Mouse (Mus musculus): ENCODE results near the gene Olfr370. TPM values are rescaled to one million over a fixed set of nuclear protein-coding genes. Genes with fewer than 3 reads are reported as not detected.

Olfr370 gene
- polyA plus RNA-seq, 1 experiment from 2014 or later = not detected

GRCm38 (mm10) chr8:83578131-83579055 is 42.8 kb downstream of the Olfr370 start:
- no peak overlapping the region for H3K4me2 ChIP-seq (ENCODE audit: low read depth, low read length, severe bottlenecking)
- H3K4me3 ChIP-seq (ENCODE audit: low read depth, low read length) = no peak overlapping the region
- ATAC-seq (replicated peaks; ENCODE audit: low FRiP score) = no peak
- no peak overlapping the region for H3K27ac ChIP-seq (ENCODE audit: low read depth, low read length)
- H3K27me3 ChIP-seq (ENCODE audit: control insufficient read depth, insufficient read depth, low read length) = no peaks in the 10 kb centered on the region
- no peaks in the 10 kb centered on the region for H3K36me3 ChIP-seq (ENCODE audit: control insufficient read depth, insufficient read depth, low read length)
- peak; percentile 48 for DNase-seq (ENCODE audit: low spot score)
- H3K4me1 ChIP-seq (replicated peaks; ENCODE audit: control insufficient read depth, insufficient read depth, low read length) = 0 out of 2 replicates have a peak, but pooled peaks cover 4% of the 10 kb centered on the region
- H3K9ac ChIP-seq (ENCODE audit: low read length) = no peak overlapping the region
- H3K9me3 ChIP-seq (ENCODE audit: control insufficient read depth, low read length) = no peaks in the 10 kb centered on the region
- 79% methylated on average over 17 of the region's 17 CpGs for WGBS

GRCm38 (mm10) chr8:83579676-83580075 is 44.1 kb downstream of the Olfr370 start:
- Histone ChIP-seq H3K36me3 (ENCODE audit: control insufficient read depth, insufficient read depth, low read length) (no peaks in the 10 kb centered on the region), H3K27me3 (ENCODE audit: control insufficient read depth, insufficient read depth, low read length) (no peaks in the 10 kb centered on the region), H3K9ac (ENCODE audit: low read length) (no peak overlapping the region), H3K4me1 (replicated peaks; ENCODE audit: control insufficient read depth, insufficient read depth, low read length) (0 out of 2 replicates have a peak, but pooled peaks cover 4% of the 10 kb centered on the region), H3K9me3 (ENCODE audit: control insufficient read depth, low read length) (no peaks in the 10 kb centered on the region), H3K4me2 (ENCODE audit: low read depth, low read length, severe bottlenecking) (no peak overlapping the region), H3K4me3 (ENCODE audit: low read depth, low read length) (no peak overlapping the region), H3K27ac (ENCODE audit: low read depth, low read length) (no peak overlapping the region)
- peak; percentile 50 for DNase-seq (ENCODE audit: low spot score)
- ATAC-seq (replicated peaks; ENCODE audit: low FRiP score) = no peak
- 91% methylated on average over 8 of the region's 8 CpGs for WGBS

DNA sequence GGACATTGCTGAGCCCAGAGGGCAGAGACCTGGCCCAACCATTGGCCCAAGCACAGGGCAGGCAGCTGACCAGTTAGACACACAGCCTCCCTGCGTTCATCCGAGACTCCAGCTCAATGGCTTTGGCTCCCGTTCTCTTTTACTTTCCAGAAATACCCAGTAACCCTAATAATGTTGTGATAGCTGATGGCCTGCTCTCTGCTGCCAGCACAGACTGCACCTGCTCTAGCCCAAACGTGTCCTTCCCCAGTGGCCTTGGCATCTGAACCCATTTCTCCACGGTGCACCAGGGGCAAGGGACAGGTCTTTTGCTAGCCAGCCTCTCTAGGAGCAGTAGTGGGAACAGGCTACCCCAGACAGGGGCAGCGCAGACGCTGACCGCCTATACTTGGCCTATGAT is 45.2 kb downstream of the Olfr370 start:
- WGBS = 92% methylated on average over 8 of the region's 8 CpGs
- Histone ChIP-seq H3K36me3 (ENCODE audit: control insufficient read depth, insufficient read depth, low read length) (no peaks in the 10 kb centered on the region), H3K4me1 (replicated peaks; ENCODE audit: control insufficient read depth, insufficient read depth, low read length) (0 out of 2 replicates have a peak, but pooled peaks cover 4% of the 10 kb centered on the region), H3K4me2 (ENCODE audit: low read depth, low read length, severe bottlenecking) (no peak overlapping the region), H3K27me3 (ENCODE audit: control insufficient read depth, insufficient read depth, low read length) (no peaks in the 10 kb centered on the region), H3K4me3 (ENCODE audit: low read depth, low read length) (no peak overlapping the region), H3K9me3 (ENCODE audit: control insufficient read depth, low read length) (no peaks in the 10 kb centered on the region), H3K27ac (ENCODE audit: low read depth, low read length) (no peak overlapping the region), H3K9ac (ENCODE audit: low read length) (no peak overlapping the region)
- ATAC-seq (replicated peaks; ENCODE audit: low FRiP score) = no peak
- DNase-seq (ENCODE audit: low spot score) = no peak

DNA sequence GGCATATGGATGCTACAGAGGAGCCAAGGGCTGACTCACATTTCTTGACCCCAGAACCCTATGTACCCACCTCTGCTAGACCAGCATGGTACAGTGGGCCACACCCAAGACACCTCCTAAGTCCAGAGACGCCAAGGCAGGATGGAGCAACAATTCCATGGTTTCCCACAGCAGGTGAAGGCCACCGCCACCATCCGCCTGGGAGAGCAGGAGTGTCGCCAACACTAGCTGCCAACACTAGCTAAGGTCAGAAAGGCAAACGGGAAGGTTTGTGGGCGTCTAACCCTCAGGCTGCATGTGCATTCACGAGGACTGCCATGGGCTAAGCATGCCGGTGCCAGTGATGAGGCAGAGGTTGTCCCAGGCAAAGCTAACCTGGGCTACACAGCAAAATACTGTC is 46.6 kb downstream of the Olfr370 start:
- Histone ChIP-seq H3K27me3 (ENCODE audit: control insufficient read depth, insufficient read depth, low read length) (no peaks in the 10 kb centered on the region), H3K4me1 (replicated peaks; ENCODE audit: control insufficient read depth, insufficient read depth, low read length) (0 out of 2 replicates have a peak, but pooled peaks cover 4% of the 10 kb centered on the region), H3K27ac (ENCODE audit: low read depth, low read length) (no peak overlapping the region), H3K9ac (ENCODE audit: low read length) (no peak overlapping the region), H3K4me3 (ENCODE audit: low read depth, low read length) (no peak overlapping the region), H3K9me3 (ENCODE audit: control insufficient read depth, low read length) (no peaks in the 10 kb centered on the region), H3K4me2 (ENCODE audit: low read depth, low read length, severe bottlenecking) (no peak overlapping the region), H3K36me3 (ENCODE audit: control insufficient read depth, insufficient read depth, low read length) (no peaks in the 10 kb centered on the region; the same call in 1 of the 2 replicates)
- ATAC-seq (replicated peaks; ENCODE audit: low FRiP score) (no peak), DNase-seq (ENCODE audit: low spot score) (no peak)
- WGBS = 91% methylated on average over 8 of the region's 8 CpGs

GRCm38 (mm10) chr8:83583236-83583635 is 47.7 kb downstream of the Olfr370 start:
- WGBS = 89% methylated on average over 15 of the region's 15 CpGs
- Histone ChIP-seq H3K9me3 (ENCODE audit: control insufficient read depth, low read length) (no peaks in the 10 kb centered on the region), H3K4me2 (ENCODE audit: low read depth, low read length, severe bottlenecking) (no peak overlapping the region), H3K9ac (ENCODE audit: low read length) (no peak overlapping the region), H3K27ac (ENCODE audit: low read depth, low read length) (no peak overlapping the region), H3K36me3 (ENCODE audit: control insufficient read depth, insufficient read depth, low read length) (no peaks in the 10 kb centered on the region; the same call in 1 of the 2 replicates), H3K4me3 (ENCODE audit: low read depth, low read length) (no peak overlapping the region), H3K27me3 (ENCODE audit: control insufficient read depth, insufficient read depth, low read length) (no peaks in the 10 kb centered on the region), H3K4me1 (replicated peaks; ENCODE audit: control insufficient read depth, insufficient read depth, low read length) (0 out of 2 replicates have a peak, but pooled peaks cover 2% of the 10 kb centered on the region)
- DNase-seq (ENCODE audit: low spot score) (no peak), ATAC-seq (replicated peaks; ENCODE audit: low FRiP score) (no peak)

GRCm38 (mm10) chr8:83584771-83585170 is 49.2 kb downstream of the Olfr370 start:
- H3K36me3 ChIP-seq (ENCODE audit: control insufficient read depth, insufficient read depth, low read length) = no peaks in the 10 kb centered on the region; the same call in 1 of the 2 replicates
- no peak overlapping the region for H3K9ac ChIP-seq (ENCODE audit: low read length)
- H3K9me3 ChIP-seq (ENCODE audit: control insufficient read depth, low read length) = no peaks in the 10 kb centered on the region
- DNase-seq (ENCODE audit: low spot score) = no peak
- H3K27ac ChIP-seq (ENCODE audit: low read depth, low read length) = no peak overlapping the region
- no peak for ATAC-seq (replicated peaks; ENCODE audit: low FRiP score)
- 95% methylated on average over 1 of the region's 1 CpGs for WGBS
- no peaks in the 10 kb centered on the region for H3K4me1 ChIP-seq (replicated peaks; ENCODE audit: control insufficient read depth, insufficient read depth, low read length)
- H3K27me3 ChIP-seq (ENCODE audit: control insufficient read depth, insufficient read depth, low read length) = no peaks in the 10 kb centered on the region
- no peak overlapping the region for H3K4me3 ChIP-seq (ENCODE audit: low read depth, low read length)
- no peak overlapping the region for H3K4me2 ChIP-seq (ENCODE audit: low read depth, low read length, severe bottlenecking)

GRCm38 (mm10) chr8:83585333-83585732 is 49.8 kb downstream of the Olfr370 start:
- ATAC-seq (replicated peaks; ENCODE audit: low FRiP score) (no peak), DNase-seq (ENCODE audit: low spot score) (no peak)
- no peaks in the 10 kb centered on the region for H3K27me3 ChIP-seq (ENCODE audit: control insufficient read depth, insufficient read depth, low read length)
- no peak overlapping the region for H3K27ac ChIP-seq (ENCODE audit: low read depth, low read length)
- H3K4me1 ChIP-seq (replicated peaks; ENCODE audit: control insufficient read depth, insufficient read depth, low read length) = no peaks in the 10 kb centered on the region
- no peak overlapping the region for H3K4me3 ChIP-seq (ENCODE audit: low read depth, low read length)
- 84% methylated on average over 3 of the region's 3 CpGs for WGBS
- H3K4me2 ChIP-seq (ENCODE audit: low read depth, low read length, severe bottlenecking) = no peak overlapping the region
- no peak overlapping the region for H3K9ac ChIP-seq (ENCODE audit: low read length)
- H3K9me3 ChIP-seq (ENCODE audit: control insufficient read depth, low read length) = no peaks in the 10 kb centered on the region
- H3K36me3 ChIP-seq (ENCODE audit: control insufficient read depth, insufficient read depth, low read length) = no peaks in the 10 kb centered on the region; the same call in 1 of the 2 replicates

DNA sequence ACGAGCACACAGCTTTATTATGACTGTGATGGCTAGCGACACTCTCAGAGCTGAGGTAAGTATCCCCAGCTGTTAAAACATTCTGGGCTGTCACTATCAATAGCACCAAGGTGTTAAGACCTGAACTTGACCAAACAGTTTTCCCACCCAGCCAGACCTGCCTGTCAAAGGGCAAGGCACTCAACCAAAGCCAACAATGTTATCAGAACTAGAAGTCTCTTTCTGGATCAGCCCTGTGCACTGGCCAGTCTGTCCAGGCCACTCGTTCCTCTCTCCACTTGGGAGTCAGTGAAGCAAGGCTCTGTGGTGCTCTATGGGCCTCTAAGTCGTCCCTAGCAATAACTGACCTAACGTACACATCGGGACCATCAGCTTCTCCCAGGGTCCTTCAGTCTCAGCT is 52.1 kb downstream of the Olfr370 start:
- H3K4me3 ChIP-seq (ENCODE audit: low read depth, low read length) = no peak overlapping the region
- no peaks in the 10 kb centered on the region for H3K27me3 ChIP-seq (ENCODE audit: control insufficient read depth, insufficient read depth, low read length)
- DNase-seq (ENCODE audit: low spot score) (no peak), ATAC-seq (replicated peaks; ENCODE audit: low FRiP score) (no peak)
- 83% methylated on average over 6 of the region's 6 CpGs for WGBS
- H3K4me1 ChIP-seq (replicated peaks; ENCODE audit: control insufficient read depth, insufficient read depth, low read length) = peaks cover 3% of the 10 kb centered on the region; the same call in 1 of the 2 replicates
- H3K36me3 ChIP-seq (ENCODE audit: control insufficient read depth, insufficient read depth, low read length) = no peaks in the 10 kb centered on the region; the same call in 1 of the 2 replicates
- no peak overlapping the region for H3K4me2 ChIP-seq (ENCODE audit: low read depth, low read length, severe bottlenecking)
- no peaks in the 10 kb centered on the region for H3K9me3 ChIP-seq (ENCODE audit: control insufficient read depth, low read length)
- no peak overlapping the region for H3K9ac ChIP-seq (ENCODE audit: low read length)
- no peak overlapping the region for H3K27ac ChIP-seq (ENCODE audit: low read depth, low read length)
